Mouse (Mus musculus): Measurements from ENCODE around the gene Ccdc180. TPM values are rescaled to one million over a fixed set of nuclear protein-coding genes. Genes with fewer than 3 reads are reported as not detected.

Gene Ccdc180
- polyA plus RNA-seq, 1 experiment = 0.29 TPM

- H3K4me1 ChIP-seq (ENCODE audit: control insufficient read depth, insufficient read depth, low read length) = no peaks in the 10 kb centered on the region
- no peaks in the 10 kb centered on the region; the same call in 1 of the 2 replicates for H3K27me3 ChIP-seq (ENCODE audit: control insufficient read depth, insufficient read depth, low read length)
- 78% methylated on average over 15 of the region's 15 CpGs for WGBS
- no peak overlapping the region for H3K27ac ChIP-seq (ENCODE audit: insufficient read depth, low read length)
- TF ChIP-seq CTCF (IDR thresholded peaks at IDR 0.05; ENCODE audit: borderline replicate concordance, insufficient read depth, low read depth, low read length) = no peak
- no peak for TF ChIP-seq POLR2A (IDR thresholded peaks at IDR 0.05; ENCODE audit: borderline replicate concordance, insufficient read depth, low read length)
- no peak for DNase-seq
- H3K4me3 ChIP-seq (replicated peaks; ENCODE audit: insufficient read depth, low read depth, low read length) = no peak overlapping the region
Observed at GRCm38 (mm10) chr4:45853496-45854246, 36.4 kb upstream of the Ccdc180 start.

- Histone ChIP-seq H3K4me3 (replicated peaks; ENCODE audit: insufficient read depth, low read depth, low read length) (no peak overlapping the region), H3K27ac (ENCODE audit: insufficient read depth, low read length) (no peak overlapping the region), H3K4me1 (ENCODE audit: control insufficient read depth, insufficient read depth, low read length) (no peaks in the 10 kb centered on the region), H3K27me3 (ENCODE audit: control insufficient read depth, insufficient read depth, low read length) (no peaks in the 10 kb centered on the region; the same call in 1 of the 2 replicates)
- TF ChIP-seq POLR2A (IDR thresholded peaks at IDR 0.05; ENCODE audit: borderline replicate concordance, insufficient read depth, low read length) = no peak
- TF ChIP-seq CTCF (IDR thresholded peaks at IDR 0.05; ENCODE audit: borderline replicate concordance, insufficient read depth, low read depth, low read length) = peak; percentile 81
- 47% methylated on average over 19 of the region's 19 CpGs for WGBS
- DNase-seq = peak; percentile 68 to 78
Observed at GRCm38 (mm10) chr4:45855803-45856424, 34.2 kb upstream of the Ccdc180 start.

- no peak for DNase-seq
- no peak for TF ChIP-seq POLR2A (IDR thresholded peaks at IDR 0.05; ENCODE audit: borderline replicate concordance, insufficient read depth, low read length)
- no peak for TF ChIP-seq CTCF (IDR thresholded peaks at IDR 0.05; ENCODE audit: borderline replicate concordance, insufficient read depth, low read depth, low read length)
- H3K27ac ChIP-seq (ENCODE audit: insufficient read depth, low read length) = no peak overlapping the region
- H3K4me1 ChIP-seq (ENCODE audit: control insufficient read depth, insufficient read depth, low read length) = no peaks in the 10 kb centered on the region; the same call in 1 of the 2 replicates
- H3K27me3 ChIP-seq (ENCODE audit: control insufficient read depth, insufficient read depth, low read length) = no peaks in the 10 kb centered on the region; the same call in 1 of the 2 replicates
- no peak overlapping the region for H3K4me3 ChIP-seq (replicated peaks; ENCODE audit: insufficient read depth, low read depth, low read length)
- 38% methylated on average over 5 of the region's 5 CpGs for WGBS
Observed at GRCm38 (mm10) chr4:45861160-45861559, 28.9 kb upstream of the Ccdc180 start.

GRCm38 (mm10) chr4:45867416-45867815, 22.7 kb upstream of the Ccdc180 start:
- Histone ChIP-seq H3K4me1 (ENCODE audit: control insufficient read depth, insufficient read depth, low read length) (no peaks in the 10 kb centered on the region), H3K4me3 (replicated peaks; ENCODE audit: insufficient read depth, low read depth, low read length) (no peak overlapping the region), H3K27me3 (ENCODE audit: control insufficient read depth, insufficient read depth, low read length) (no peaks in the 10 kb centered on the region), H3K27ac (ENCODE audit: insufficient read depth, low read length) (no peak overlapping the region)
- TF ChIP-seq CTCF (IDR thresholded peaks at IDR 0.05; ENCODE audit: borderline replicate concordance, insufficient read depth, low read depth, low read length) = no peak
- no peak for TF ChIP-seq POLR2A (IDR thresholded peaks at IDR 0.05; ENCODE audit: borderline replicate concordance, insufficient read depth, low read length)
- 61% methylated on average over 8 of the region's 8 CpGs for WGBS
- DNase-seq = no peak

- H3K4me3 ChIP-seq (replicated peaks; ENCODE audit: insufficient read depth, low read depth, low read length) = no peak overlapping the region
- H3K4me1 ChIP-seq (ENCODE audit: control insufficient read depth, insufficient read depth, low read length) = no peaks in the 10 kb centered on the region
- TF ChIP-seq POLR2A (IDR thresholded peaks at IDR 0.05; ENCODE audit: borderline replicate concordance, insufficient read depth, low read length) (no peak), CTCF (IDR thresholded peaks at IDR 0.05; ENCODE audit: borderline replicate concordance, insufficient read depth, low read depth, low read length) (no peak)
- no peak for DNase-seq
- H3K27ac ChIP-seq (ENCODE audit: insufficient read depth, low read length) = no peak overlapping the region
- no peaks in the 10 kb centered on the region for H3K27me3 ChIP-seq (ENCODE audit: control insufficient read depth, insufficient read depth, low read length)
- WGBS = 42% methylated on average over 24 of the region's 24 CpGs
Observed at GRCm38 (mm10) chr4:45869021-45869815, 20.9 kb upstream of the Ccdc180 start.

DNA sequence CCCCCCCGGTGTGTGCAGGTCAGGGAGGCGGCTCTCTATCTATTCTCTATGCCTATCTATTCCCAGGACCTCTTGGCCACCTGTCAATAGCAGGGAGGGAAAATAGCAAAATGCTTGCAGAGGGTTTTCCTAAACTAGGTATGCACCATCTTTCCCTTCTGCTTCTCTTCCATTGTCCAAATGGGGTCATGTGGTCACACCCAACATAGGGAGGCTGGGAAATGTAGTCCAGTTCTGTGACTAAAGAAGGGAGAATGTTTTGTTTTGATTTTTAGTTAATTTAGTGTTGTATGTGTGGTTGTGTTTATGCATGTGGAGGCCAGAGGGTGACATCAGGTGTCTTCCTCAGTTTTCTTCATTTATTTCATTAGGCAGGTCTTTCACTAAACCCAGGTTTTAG, 18.0 kb upstream of the Ccdc180 start:
- Histone ChIP-seq H3K4me1 (ENCODE audit: control insufficient read depth, insufficient read depth, low read length) (no peaks in the 10 kb centered on the region), H3K27me3 (ENCODE audit: control insufficient read depth, insufficient read depth, low read length) (no peaks in the 10 kb centered on the region; the same call in 1 of the 2 replicates), H3K4me3 (replicated peaks; ENCODE audit: insufficient read depth, low read depth, low read length) (no peak overlapping the region), H3K27ac (ENCODE audit: insufficient read depth, low read length) (no peak overlapping the region)
- TF ChIP-seq POLR2A (IDR thresholded peaks at IDR 0.05; ENCODE audit: borderline replicate concordance, insufficient read depth, low read length) (no peak), CTCF (IDR thresholded peaks at IDR 0.05; ENCODE audit: borderline replicate concordance, insufficient read depth, low read depth, low read length) (no peak)
- no peak for DNase-seq
- WGBS = 60% methylated on average over 2 of the region's 2 CpGs

DNA sequence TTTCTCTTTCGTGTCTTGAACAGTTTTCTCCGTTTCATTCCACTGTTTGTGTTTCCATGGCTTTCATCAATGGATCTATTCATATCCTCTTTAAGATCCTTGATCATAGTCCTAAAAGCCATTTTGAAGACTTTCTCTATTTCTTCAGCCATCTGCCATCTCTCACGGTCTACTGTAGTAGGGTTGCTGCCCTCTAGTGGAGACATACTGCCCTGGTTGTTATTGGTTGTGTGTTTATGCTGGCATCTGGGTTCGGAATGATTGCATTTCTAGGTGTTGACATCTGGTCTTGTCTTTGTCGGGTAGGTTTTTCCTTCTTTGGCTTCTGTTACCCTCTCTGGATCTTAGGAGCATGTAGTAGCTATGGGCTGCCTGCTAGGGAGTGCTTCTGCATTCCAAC, 11.2 kb upstream of the Ccdc180 start:
- no peak for TF ChIP-seq POLR2A (IDR thresholded peaks at IDR 0.05; ENCODE audit: borderline replicate concordance, insufficient read depth, low read length)
- TF ChIP-seq CTCF (IDR thresholded peaks at IDR 0.05; ENCODE audit: borderline replicate concordance, insufficient read depth, low read depth, low read length) = peak; percentile 44; the same call in 1 of the 2 replicates
- H3K4me1 ChIP-seq (ENCODE audit: control insufficient read depth, insufficient read depth, low read length) = no peaks in the 10 kb centered on the region
- DNase-seq = peak; percentile 10 to 18
- no peaks in the 10 kb centered on the region; the same call in 1 of the 2 replicates for H3K27me3 ChIP-seq (ENCODE audit: control insufficient read depth, insufficient read depth, low read length)
- no peak overlapping the region for H3K27ac ChIP-seq (ENCODE audit: insufficient read depth, low read length)
- H3K4me3 ChIP-seq (replicated peaks; ENCODE audit: insufficient read depth, low read depth, low read length) = no peak overlapping the region
- 36% methylated on average over 5 of the region's 5 CpGs for WGBS

Data from cerebellum, adult 2 months (tissue).